ENCODE assay signal across 32 mouse cellular contexts in genomic region chr7:43878281-43878680, GRCm38 (mm10). TPM values are rescaled to one million over a fixed set of nuclear protein-coding genes. Genes with fewer than 3 reads are reported as not detected.
"Had no signal": no experiment of that assay in that cellular context is flagged by ENCODE, and none has a peak within 500 bp of the region (broad histone marks: within the 10 kb centered on the region; RNA-seq: fewer than 3 reads in every experiment).

No protein-coding gene starts in this region.

- H3K4me3 ChIP-seq: limb, embryonic 12.5 days; limb, embryonic 15.5 days; liver, embryonic 12.5 days; liver, embryonic 15.5 days; myocyte; neural tube, embryonic 13.5 days had no signal

- H3K27ac ChIP-seq: kidney, postnatal 0 days; limb, embryonic 12.5 days; limb, embryonic 15.5 days; liver, embryonic 12.5 days; liver, embryonic 15.5 days; neural tube, embryonic 13.5 days; stomach, postnatal 0 days had no signal

- ATAC-seq: intestine, embryonic 16.5 days; liver, embryonic 12.5 days had no signal

- H3K4me1 ChIP-seq: liver, embryonic 12.5 days; liver, embryonic 15.5 days had no signal

- DNase-seq: kidney, adult 18-20 months; kidney, postnatal 25 days; left cerebral cortex, postnatal 4 days; lung, adult 2 months; lung, postnatal 14 days; lung, postnatal 4 days; midbrain, embryonic 14.5 days; right cerebral cortex, postnatal 14 days; right cerebral cortex, postnatal 4 days; thymus, adult 18-20 months; thymus, postnatal 36 days had no signal

- H3K9ac ChIP-seq: limb, embryonic 12.5 days; limb, embryonic 15.5 days; liver, embryonic 12.5 days; liver, embryonic 15.5 days; neural tube, embryonic 13.5 days had no signal

- H3K9me3 ChIP-seq: limb, embryonic 12.5 days; limb, embryonic 15.5 days; liver, embryonic 12.5 days; liver, embryonic 15.5 days; neural tube, embryonic 13.5 days had no signal

- H3K36me3 ChIP-seq: limb, embryonic 12.5 days; limb, embryonic 15.5 days; liver, embryonic 12.5 days; liver, embryonic 15.5 days; neural tube, embryonic 13.5 days had no signal

- H3K4me2 ChIP-seq: limb, embryonic 12.5 days; limb, embryonic 15.5 days; liver, embryonic 12.5 days; liver, embryonic 15.5 days; midbrain, embryonic 11.5 days; neural tube, embryonic 13.5 days had no signal

- H3K27me3 ChIP-seq: liver, embryonic 12.5 days; liver, embryonic 15.5 days; neural tube, embryonic 13.5 days had no signal

RNA-seq across cellular contexts. Expression of gene Klk4, which starts 2.7 kb away (rescaled TPM):
- total RNA-seq: layer of hippocampus, postnatal 14 days; left cerebral cortex, adult 8-10 months; left cerebral cortex, postnatal 14 days; left cerebral cortex, postnatal 4 days; megakaryocyte progenitor cell, adult 5-6 weeks; megakaryocyte-erythroid progenitor cell, adult 5-6 weeks; monocyte, adult 5-6 weeks had no signal
- polyA plus RNA-seq: intestine, embryonic 16.5 days; kidney, postnatal 0 days; large intestine, adult 2 months; limb, embryonic 12.5 days; limb, embryonic 15.5 days; liver, embryonic 12.5 days; liver, embryonic 15.5 days; lung, adult 2 months; lung, embryonic 16.5 days; midbrain, embryonic 11.5 days; midbrain, embryonic 14.5 days; stomach, embryonic 14.5 days; stomach, postnatal 0 days; urinary bladder, adult 2 months had no signal

RNA-seq across cellular contexts. Expression of gene Klk5, which starts 36.5 kb away (rescaled TPM):
- total RNA-seq: layer of hippocampus, postnatal 14 days; left cerebral cortex, adult 8-10 months; left cerebral cortex, postnatal 14 days; left cerebral cortex, postnatal 4 days; megakaryocyte progenitor cell, adult 5-6 weeks; megakaryocyte-erythroid progenitor cell, adult 5-6 weeks; monocyte, adult 5-6 weeks had no signal
- polyA plus RNA-seq: intestine, embryonic 16.5 days; kidney, embryonic 14.5 days; kidney, postnatal 0 days; large intestine, adult 2 months; limb, embryonic 12.5 days; liver, embryonic 12.5 days; liver, embryonic 15.5 days; lung, embryonic 16.5 days; midbrain, embryonic 11.5 days; midbrain, embryonic 14.5 days; myocyte; neural tube, embryonic 13.5 days; stomach, embryonic 14.5 days; urinary bladder, adult 2 months had no signal

RNA-seq across cellular contexts. Expression of gene Klk6, which starts 54.0 kb away (rescaled TPM):
- total RNA-seq: layer of hippocampus, postnatal 14 days; left cerebral cortex, postnatal 14 days; left cerebral cortex, postnatal 4 days; megakaryocyte progenitor cell, adult 5-6 weeks; megakaryocyte-erythroid progenitor cell, adult 5-6 weeks; monocyte, adult 5-6 weeks had no signal
- polyA plus RNA-seq: intestine, embryonic 16.5 days; kidney, embryonic 14.5 days; kidney, postnatal 0 days; large intestine, adult 2 months; limb, embryonic 12.5 days; liver, embryonic 12.5 days; liver, embryonic 15.5 days; lung, embryonic 16.5 days; midbrain, embryonic 11.5 days; midbrain, embryonic 14.5 days; myocyte; neural tube, embryonic 13.5 days; stomach, embryonic 14.5 days had no signal

RNA-seq across cellular contexts. Expression of gene Klk15, which starts 55.3 kb away (rescaled TPM):
- total RNA-seq: layer of hippocampus, postnatal 14 days; left cerebral cortex, adult 8-10 months; left cerebral cortex, postnatal 14 days; left cerebral cortex, postnatal 4 days; megakaryocyte progenitor cell, adult 5-6 weeks; megakaryocyte-erythroid progenitor cell, adult 5-6 weeks; monocyte, adult 5-6 weeks had no signal
- polyA plus RNA-seq: intestine, embryonic 16.5 days; kidney, embryonic 14.5 days; kidney, postnatal 0 days; large intestine, adult 2 months; limb, embryonic 12.5 days; limb, embryonic 15.5 days; liver, embryonic 12.5 days; liver, embryonic 15.5 days; lung, adult 2 months; lung, embryonic 16.5 days; midbrain, embryonic 11.5 days; midbrain, embryonic 14.5 days; myocyte; neural tube, embryonic 13.5 days; stomach, embryonic 14.5 days; stomach, postnatal 0 days; urinary bladder, adult 2 months had no signal
